Mouse (Mus musculus) B cell, adult 2 months (primary cell): ENCODE results near the gene Ube2m.
A peak's percentile ranks its signal among the peaks of the same experiment; 100 is the strongest.

Source experiments
- DNase-seq, 2 experiments: peaks; one replicate each; pipeline ENCODE4 v3.0.0; 2022

Gene Ube2m

DNA sequence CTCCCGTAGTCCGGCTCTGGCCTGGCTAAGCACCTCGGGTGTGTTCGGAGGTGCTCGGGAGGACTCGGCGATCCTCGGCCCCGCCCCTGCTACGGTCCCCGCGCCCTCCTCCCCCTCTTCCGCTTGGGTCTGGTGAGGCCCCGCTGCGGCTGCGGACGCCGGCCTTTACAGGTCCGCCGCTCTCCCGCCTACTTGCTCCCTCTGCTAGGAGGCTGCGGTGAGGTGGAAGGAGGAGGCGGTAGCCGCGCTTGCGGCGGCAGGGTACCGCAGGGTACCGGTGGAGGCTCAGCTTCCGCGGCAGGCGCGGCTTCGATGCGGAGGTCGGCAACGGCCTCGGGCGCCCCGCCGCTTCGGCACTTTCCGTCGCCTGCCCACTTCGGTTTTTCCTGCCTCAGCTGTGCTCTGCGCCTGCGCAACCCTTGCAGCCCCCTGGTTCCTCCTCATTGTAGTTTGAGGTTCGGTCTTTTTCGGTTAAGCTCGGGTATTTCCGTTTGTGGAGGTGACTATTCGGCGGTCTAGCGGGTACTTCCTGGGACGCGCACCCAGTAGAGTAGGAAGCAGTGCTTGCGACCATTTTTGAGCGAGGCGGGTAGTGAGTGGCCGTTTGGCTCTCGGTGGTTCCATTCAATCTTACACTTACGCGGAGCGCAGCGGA, at the start of gene Ube2m:
Ube2m (minus strand) TSS at position 375 of the 655 bp plus-strand sequence.
- peak; percentile 97 for DNase-seq

DNA sequence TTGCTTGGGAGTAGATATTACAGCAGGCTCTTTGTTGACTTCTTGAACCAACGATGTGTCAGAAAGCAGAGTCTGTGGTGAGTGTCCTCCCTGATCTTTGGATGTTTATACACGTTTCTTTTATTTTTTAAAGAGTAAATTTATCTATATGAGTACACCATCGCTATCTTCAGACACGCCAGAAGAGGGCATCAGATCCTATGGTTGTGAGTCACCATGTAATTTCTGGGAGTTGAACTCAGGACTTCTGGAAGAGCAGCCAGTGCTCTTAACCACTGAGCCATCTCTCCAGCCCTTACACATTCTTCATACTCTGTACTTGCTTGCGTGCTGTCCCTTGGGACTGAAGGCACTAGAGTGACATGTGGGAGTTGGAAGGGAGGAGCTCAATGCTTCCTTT, 34.2 kb upstream of the Ube2m start:
- DNase-seq = no peak

DNA sequence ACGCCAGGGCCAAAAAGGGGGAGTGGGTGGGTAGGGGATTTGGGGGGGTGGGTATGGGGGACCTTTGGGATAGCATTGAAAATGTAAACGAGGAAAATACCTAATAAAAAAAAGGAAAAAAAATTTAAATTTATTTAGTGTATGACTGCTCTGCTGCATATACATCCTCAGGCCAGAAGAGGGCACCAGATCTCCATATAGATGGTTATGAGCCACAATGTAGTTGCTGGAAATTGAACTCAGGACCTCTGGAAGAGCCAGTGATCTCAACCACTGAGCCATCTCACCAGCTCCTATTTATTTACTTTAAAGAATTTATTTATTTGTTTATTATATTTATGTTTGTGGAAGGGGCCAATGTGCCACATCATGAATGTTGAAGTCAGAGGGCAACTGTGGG, 25.3 kb upstream of the Ube2m start:
- peak; percentile 23 to 24 for DNase-seq

DNA sequence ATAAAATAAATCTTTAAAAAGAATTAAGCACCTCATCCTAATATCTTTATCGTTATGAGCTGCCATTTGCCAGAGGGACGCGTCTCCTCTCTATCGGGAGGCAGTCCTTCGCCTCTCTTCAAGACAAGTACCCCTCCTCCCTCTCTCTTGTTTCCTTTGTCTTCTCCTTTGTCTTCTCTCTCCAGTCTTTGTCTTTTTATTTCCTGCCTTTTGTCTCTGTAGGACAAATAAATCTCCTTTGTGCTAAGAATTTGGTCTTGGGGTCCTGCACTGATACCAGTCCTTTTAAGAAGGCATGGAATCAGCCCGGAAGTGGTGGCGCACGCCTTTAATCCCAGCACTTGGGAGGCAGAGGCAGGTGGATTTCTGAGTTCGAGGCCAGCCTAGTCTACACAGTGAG, 21.5 kb upstream of the Ube2m start:
- DNase-seq = no peak

DNA sequence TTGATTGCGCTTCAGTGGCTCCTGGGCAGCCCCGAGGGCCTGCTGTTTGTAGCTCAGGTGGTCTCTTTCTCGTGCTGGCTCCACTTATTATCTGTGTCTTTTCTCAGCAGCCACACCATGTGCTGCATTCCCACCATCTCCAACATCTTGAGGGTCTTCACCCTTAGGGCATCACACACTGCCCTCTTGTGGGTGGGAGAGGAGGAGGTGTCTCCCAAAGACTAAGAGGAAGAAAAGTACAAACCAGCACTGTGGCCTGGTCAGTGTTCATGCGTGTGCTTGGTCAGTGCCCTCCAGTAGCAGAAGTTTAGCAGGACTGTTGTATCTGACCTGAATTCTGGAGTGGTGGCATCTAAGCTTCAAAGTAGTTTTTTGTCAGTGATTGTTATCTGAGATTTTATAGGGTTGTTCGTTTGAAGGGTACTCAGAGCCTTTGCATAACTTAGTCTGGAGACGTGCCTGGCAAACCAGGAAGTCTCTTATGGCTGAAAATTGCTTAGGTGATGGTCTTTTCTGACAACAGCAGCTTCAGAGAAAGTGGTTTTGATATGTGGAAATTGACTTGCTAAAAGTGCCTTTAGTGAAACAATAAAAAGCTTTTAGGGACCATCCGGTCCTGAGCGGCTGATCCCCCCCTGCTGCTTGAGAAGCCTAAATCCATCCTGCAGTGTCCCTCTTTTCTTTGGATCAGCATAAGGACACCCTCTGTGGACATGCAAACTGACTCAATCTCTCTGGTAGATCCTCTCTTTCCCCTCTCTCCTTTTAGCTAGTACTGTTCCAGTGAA, 19.0 kb upstream of the Ube2m start:
- no peak for DNase-seq

DNA sequence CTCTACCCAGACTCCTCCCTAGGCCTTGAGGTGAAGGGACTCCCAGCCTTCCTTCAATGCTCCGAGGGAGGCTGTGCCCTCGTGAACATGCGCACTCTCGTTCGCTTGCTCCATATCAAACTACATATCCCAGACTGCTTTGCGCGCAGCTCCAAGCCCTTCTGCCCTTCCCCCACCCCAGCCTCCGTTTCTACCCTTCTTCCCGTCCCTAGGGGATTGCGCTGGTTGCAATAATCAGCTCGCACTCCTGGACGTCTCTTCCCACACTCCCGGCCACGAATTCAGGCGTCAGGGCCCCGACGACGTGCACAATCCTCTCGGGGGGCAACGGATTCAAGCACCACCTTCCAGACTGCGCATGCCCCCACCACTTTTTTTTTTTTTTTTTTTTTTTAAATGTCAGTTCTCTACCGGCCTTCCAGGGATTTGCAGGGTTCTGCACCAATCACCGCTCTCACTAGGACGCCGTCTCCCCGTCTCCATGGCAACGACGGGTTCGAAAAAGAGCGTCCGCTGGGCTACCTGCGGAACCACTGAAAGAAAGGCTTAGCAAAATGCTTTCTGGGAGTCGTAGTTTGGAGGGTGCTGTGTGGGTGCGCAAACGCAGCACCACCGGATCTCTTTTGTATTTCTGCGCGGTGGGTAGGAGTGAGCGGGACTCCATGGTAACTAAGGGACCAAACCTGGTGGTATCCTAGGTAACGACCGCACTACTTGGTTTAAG, 16.4 kb upstream of the Ube2m start, which contains the start of gene Mzf1:
Mzf1 (minus strand) TSS at position 478 of the 724 bp plus-strand sequence.
- peak; percentile 90 for DNase-seq

DNA sequence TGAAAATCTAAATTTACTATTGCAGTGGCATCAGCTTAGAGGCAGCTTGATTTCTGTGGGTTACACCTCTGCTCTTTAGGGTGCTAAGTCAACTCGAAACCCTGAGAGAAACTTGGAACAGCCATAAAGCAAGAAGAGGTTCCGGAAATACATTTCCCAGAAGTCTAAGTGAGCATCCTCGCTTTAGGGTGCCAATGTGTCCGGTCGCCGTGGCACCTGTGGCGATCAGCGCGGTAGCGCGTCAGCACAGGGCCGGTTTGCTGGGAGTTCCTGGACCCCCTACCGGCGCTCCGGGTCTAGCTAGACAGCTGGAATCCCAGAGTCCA, 15.8 kb upstream of the Ube2m start:
- no peak for DNase-seq

DNA sequence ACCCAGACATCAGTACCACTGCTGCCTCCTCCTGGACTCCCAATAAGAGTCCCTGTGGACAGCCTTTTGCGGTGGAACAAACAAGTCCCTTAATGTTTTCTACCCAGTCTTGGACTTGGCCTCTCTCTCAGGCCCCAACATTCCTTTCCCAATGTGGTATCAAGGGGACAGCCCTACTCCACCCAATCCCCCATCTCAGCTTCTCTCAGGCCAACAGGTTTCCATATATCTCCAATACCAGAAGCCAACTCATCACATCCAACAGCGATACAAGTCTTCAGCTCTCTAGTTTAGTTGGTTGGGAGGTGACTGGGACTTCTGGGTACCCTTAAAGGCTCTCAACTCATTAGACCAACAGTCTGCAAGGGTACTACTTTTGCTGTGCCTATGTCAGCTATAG, 15.4 kb upstream of the Ube2m start:
- no peak for DNase-seq

DNA sequence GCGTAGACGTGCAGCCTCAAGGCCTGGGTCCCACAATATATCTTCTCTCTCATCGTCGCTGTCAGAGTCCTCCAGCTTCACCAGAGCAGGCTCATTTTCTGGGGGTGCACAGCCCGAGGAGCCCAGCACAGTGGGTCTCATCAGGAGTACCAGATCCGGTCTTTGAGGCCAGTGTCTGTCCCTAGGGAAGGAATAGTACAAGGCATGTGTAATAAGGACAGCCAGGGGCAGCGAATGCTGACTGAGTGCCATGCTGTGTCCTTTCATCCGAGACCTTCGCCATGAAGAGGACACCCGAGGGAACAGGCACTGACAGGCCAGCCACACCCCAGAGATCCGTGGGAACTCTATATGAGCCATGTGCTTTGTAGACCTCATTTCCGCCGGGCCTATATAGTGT, 14.9 kb upstream of the Ube2m start:
- no peak for DNase-seq

DNA sequence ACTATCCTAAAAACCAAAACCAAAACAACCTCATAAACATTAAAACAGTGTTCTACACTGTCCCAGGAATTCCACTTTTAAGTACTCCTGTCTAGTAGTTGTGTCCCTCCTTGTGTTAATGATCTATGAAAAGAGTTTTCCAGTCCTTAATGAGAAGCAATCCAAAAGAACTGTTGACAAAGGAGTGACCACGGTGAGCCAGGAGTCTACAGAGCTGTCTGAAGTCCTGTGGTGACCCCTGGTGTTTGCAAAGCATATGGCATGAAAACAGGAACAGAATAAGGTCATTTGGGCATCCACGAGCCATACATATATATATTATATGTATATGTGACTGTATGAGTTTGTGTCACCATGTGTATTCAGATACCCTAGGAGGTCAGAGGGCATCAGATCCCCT, 8.0 kb upstream of the Ube2m start:
- peak; percentile 83 to 86 for DNase-seq

DNA sequence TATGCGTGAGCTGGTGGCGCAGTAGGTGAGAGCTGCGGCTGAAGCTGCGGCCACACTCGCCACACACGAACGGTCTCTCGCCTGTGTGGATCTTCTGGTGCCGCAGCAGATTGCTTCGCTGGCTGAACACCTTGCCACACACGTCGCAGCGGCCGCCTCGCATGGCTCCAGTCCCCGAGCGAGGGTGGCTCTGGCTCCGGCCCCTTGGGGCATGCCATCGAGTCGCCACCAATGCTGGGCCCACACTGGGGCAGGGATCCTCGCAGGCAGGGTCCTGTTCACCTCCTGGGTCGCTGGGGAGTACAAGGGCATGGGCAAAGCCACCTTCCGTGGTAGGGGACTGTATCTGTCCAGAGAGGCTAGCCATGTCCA, 6.2 kb upstream of the Ube2m start:
- DNase-seq = no peak

DNA sequence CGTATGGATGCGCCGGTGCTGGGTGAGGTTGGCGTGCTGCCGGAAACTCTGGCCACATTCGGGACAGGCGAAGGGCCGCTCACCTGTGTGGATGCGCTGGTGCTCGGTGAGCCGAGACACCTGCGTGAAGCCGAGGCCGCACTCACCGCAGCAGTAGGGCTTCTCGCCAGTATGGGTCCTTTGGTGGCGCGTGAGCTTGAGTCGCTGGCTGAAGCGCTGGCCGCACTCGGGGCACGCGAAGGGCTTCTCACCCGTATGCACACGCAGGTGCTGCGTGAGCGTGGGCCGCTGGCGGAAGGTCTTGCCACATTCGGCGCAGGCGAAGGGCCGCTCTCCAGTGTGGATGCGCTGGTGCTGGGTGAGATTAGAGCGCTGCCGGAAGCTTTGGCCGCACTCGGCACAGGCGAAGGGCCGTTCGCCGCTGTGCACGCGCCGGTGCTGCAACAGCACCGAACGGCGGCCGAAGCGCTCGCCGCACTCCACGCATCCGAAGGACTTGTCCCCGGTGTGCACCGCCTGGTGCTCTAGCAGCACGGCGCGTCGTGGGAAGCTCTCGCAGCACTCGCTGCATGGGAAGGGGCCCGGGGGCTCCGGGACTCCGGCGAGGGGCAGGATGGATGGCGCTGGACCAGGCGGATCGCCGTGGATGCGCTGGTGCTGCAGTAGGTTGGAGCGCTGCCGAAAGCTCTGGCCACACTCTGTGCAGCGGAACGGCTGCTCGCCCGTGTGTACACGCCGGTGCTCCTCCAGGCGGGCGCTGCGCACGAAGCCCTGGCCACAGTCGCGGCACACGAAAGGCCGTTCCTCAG, 5.6 kb upstream of the Ube2m start:
- peak; percentile 11 to 25 for DNase-seq

DNA sequence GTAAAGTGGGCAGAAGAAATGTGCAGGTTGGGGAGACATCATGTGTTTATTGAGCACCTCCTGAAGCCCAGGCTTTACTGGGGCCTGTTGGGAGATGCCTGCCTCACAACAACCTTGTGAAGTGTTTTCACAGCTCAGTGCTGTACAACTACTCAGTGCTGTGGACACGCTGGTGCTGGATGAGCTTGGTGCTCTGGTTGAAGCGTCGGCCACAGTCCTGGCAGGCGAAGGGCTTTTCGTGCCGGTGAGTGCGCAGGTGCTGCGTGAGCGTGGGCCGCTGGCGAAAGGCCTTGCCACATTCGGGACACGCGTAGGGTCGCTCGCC, 5.0 kb upstream of the Ube2m start:
- DNase-seq = no peak

DNA sequence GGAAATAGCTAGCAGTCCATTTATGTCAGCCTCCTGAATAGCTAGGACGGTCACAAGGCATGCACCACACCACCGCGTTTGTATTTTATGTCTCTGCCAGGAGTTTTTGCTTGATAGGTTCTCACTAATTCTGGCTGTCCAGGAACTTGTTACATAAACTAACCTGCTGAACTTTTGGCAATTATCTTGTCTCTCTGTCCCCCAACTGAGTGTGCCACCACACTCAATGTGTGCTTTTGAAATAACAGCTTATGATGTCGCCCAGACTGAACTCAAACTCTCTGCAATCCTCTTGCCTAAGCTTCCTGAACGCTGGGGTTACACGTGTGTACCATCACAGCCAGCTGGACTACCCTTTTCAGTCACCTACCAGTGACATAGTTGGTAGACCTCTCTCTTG, 4.4 kb upstream of the Ube2m start:
- DNase-seq = no peak

DNA sequence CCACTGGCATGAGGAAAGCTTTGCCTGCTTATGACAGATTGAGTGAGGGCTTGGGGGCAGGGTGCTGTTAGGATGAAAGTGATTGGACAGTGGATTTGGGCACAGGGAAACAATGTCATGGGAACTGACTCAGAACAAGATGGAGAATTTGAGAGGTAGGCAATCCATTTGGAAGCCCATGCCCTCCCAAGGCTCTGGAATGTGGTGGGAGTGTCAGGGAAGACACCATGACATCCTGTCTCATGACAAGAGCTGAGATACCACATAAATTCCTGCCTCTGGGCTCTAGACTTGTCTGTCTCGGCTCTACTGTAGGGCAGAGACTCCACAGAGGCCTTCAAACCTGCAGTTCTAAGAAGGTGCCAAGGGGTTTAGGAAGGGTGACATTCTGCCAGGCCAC, 3.2 kb upstream of the Ube2m start:
- no peak for DNase-seq

DNA sequence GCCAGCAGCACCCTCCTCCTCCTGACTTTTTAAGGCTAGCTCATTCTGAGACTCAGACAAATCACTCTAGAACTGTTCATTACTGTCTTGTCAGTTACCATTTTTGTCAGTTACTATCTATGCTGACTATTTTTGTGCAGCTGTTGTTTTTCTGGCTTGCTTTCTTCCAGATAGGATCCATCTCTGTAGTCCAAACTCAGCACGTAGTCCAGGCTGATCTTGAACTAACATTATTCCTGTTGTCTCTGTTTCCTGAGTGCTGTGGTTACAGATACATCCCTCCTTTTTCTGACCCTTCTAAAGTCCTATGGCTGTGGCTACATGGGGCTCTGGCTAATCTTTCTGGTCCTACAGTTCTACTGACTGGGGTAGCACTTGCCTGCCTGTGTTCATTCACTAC, 1.1 kb upstream of the Ube2m start:
- DNase-seq = no peak

DNA sequence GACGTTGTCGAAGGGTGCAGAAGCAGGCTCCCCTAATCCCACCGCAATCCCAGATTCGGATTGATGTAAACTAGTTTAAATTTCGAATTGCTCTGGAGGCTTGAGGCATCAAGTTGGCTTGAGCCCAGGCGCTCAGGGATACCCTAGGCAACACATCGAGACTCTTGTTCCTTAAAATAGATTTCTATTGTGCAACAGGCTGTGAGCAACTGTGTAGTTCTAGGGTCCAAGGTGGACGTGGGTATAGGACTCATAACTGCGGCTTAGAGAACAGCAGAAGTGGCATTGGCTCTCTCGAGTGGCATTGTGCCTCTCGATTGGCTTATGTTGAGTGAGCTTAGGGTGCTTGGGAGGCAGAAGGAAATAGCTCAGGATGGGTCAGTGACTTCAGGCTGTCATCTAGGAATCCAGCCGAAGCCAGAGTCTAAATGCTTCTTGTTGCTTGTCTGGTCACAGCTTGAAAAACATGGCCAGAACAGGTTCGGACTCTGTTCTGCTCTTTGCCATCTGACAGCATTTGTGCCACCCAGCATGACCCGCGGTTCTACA, 620 bp upstream of the Ube2m start:
- DNase-seq = no peak

DNA sequence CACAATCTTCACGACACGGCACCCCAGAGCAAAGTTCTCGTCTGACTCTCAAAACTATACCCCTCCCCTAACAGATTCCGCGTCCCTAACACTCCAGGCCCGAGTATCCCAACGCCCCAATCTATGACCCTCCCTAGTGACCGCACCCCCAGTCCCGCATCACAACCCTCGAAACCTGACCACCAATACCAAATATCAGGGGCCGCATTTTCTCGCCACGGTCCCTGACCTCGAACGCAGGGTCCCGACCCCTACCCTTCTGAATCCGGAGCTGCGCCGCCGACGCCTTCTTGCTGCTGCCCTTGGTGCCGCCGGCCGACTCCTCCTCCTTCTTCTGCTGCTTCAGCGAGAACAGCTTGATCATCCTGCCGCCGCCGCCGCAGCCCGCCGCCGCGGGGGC, 709 bp downstream of the Ube2m start:
- DNase-seq = no peak

DNA sequence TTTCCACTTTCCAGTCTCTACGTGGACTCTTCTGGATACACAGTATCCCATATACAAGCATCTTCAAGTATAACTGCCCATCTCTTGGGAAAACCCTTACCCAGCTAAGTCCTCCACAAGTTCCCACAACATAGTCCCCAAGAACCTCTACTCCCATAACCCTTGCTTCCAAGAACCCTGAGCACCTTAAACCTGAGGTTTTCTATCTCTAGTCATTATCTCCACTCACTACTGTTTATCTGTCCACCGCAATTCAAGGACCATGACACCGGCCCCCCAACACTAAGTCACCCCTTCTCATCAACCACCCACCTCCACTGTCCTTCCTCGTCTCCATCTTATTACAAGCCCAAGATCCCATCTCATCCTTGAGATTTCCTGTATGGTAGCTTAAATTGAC, 1.3 kb downstream of the Ube2m start:
- no peak for DNase-seq

DNA sequence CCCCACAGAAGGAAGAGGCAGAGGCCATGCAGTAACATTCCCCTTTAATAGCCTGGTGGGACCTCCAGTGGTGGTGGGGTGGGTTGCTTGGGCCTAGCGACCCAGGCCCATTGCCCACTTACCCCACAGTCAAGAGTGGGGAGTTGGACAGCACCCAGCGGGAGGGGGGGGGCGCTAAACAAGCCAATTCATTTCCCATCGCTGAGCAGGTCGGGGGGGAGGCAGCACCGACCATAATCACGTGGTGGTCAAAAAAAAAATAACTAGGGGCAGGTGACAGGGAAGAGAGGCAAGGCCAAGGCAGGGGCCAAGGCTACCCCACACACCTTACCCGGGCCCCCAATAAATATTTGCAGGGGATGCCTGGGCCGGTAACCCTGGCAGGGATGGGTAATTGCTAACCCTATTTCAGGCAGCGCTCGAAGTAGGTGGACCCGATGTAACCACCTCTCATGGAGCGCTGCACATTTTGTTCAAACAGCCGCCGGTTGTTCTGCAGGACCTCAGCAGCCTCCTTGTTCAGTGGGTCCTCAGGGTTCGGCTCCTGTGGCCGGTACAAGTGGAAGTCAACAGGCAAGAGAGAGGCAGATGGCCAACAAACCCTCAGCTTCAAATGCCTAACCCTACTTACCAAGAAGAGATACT, 2.7 kb downstream of the Ube2m start:
- no peak for DNase-seq

DNA sequence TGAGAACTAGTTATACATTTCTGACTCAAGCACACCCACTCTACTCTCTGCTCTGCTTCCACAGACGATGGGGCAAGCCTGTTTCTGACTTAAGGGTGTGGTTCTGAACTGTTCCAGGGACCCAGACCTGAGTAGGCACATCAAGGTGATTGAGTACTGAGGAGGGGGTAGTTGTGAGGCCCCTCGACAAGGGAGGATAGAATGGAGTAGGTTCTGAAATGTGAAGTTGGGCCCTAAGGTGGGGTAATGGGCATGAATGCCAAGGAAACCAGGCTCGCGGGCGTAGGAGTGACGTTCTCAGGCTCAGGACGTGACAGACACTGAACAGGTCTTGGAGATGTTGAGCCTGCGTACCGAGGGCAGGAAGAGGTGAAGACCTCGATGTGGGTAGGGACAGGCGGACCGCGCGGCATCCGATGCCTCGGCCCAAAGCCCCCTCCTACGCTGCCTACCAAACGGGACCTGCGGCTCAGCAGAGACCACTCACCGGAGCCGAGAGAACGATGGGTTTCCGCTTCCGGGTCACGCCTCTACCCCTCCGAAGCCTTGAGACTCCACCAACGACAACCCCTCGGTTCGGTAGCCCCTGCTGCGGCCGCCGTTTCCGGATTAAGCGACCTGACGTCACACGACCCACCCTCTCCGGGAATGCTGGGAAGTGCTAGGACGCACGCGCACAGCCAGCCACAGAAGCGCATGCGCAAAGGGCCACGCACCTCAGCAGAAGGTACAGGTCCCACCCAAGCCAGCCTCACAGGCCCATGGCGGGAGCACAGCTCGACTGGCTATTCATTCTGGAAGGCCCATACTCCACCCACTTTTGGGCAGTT, 3.7 kb downstream of the Ube2m start, which contains the start of gene Chmp2a:
Chmp2a (minus strand) TSS at position 660 of the 830 bp plus-strand sequence.
- DNase-seq = peak; percentile 97
